ENCODE assay signal across 8 mouse cellular contexts in the genomic region with DNA sequence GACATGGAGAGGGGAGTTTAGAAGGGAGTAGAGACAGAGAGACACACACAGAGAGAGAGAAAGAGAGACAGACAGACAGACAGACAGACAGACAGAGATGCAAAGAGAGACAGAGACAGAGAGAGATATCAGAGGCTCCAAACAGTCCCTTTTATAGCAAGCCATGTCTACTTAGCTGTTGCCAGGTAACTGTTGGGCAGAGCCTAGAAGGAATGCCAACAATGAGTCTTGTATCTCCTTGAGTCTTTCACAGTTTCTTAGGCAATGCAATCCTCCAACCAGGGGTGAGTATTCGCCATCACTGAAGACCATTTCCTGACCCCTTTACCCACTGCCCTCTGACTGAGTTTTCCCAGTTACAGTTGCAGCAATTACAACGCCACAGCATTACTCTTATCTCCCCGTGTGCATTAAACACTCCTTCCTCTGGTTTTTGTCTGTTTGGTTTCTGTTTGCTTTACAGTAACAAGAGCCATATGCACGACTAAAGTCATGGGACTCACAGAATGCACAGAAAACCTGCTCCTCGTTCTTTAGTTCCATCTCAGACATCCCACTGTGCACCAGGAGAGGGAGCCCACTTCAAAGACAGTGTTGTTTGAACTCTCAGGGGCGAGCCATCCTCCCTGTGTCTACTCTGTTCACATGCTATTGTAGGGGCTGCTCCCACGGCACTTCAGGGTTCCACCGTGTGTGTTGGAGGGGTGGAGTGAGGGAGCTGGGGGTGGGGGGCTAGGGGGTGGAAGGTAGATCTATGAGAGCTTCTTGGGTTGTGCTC. TPM values are rescaled to one million over a fixed set of nuclear protein-coding genes. Genes with fewer than 3 reads are reported as not detected.
DNase-seq lines count a peak whose midpoint lies in the region; ATAC-seq and TF ChIP-seq lines count a peak whose summit lies in the region.

No protein-coding gene starts in this region.

- no peaks in the 10 kb centered on the region for H3K4me1 ChIP-seq in kidney, embryonic 14.5 days (ENCODE audit: control insufficient read depth, insufficient read depth, low read length)
- no peaks in the 10 kb centered on the region for H3K4me1 ChIP-seq in embryonic facial prominence, embryonic 11.5 days (ENCODE audit: control insufficient read depth, insufficient read depth, low read length)

- no peak overlapping the region for H3K9ac ChIP-seq in kidney, embryonic 14.5 days (ENCODE audit: low read depth, low read length)
- no peak overlapping the region for H3K9ac ChIP-seq in embryonic facial prominence, embryonic 11.5 days (replicated peaks; ENCODE audit: low read length)

- CTCF ChIA-PET in Patski (lab: Charles Lee), result interaction anchor here (0.8 kb wide), 1 partner anchor 26 kb away, joined by 3 read pairs; no protein-coding TSS in a partner anchor

- DNase-seq in kidney, adult 18-20 months, result no peak
- no peak for DNase-seq in Patski (ENCODE audit: low read depth, low spot score)
- DNase-seq in embryonic facial prominence, embryonic 11.5 days (ENCODE audit: low spot score), result peak; percentile 79
- peak; percentile 48 for DNase-seq in induced T-regulatory cell, adult 2 months (ENCODE audit: low read depth)
- peak; percentile 19 for DNase-seq in lung, postnatal 14 days
- peak; percentile 65 for DNase-seq in testis, postnatal 10 days (ENCODE audit: low spot score)
- DNase-seq in urinary bladder, postnatal 25 days (ENCODE audit: low spot score), result no peak

- POLR2A ChIA-PET in Patski (lab: Charles Lee), result no interaction called here

- H3K4me3 ChIP-seq in kidney, embryonic 14.5 days (ENCODE audit: low read length), result no peak overlapping the region
- H3K4me3 ChIP-seq in embryonic facial prominence, embryonic 11.5 days (ENCODE audit: low read depth, low read length), result no peak overlapping the region

- peak; percentile 50 for TF ChIP-seq CTCF in Patski (IDR thresholded peaks at IDR 0.05)

- H3K4me2 ChIP-seq in kidney, embryonic 14.5 days (replicated peaks; ENCODE audit: low read depth, low read length), result no peak overlapping the region
- H3K4me2 ChIP-seq in embryonic facial prominence, embryonic 11.5 days (ENCODE audit: low read depth, low read length), result no peak overlapping the region

- peaks cover 2% of the 10 kb centered on the region; the same call in 1 of the 2 replicates for H3K27me3 ChIP-seq in kidney, embryonic 14.5 days (ENCODE audit: control insufficient read depth, insufficient read depth, low read length)
- peaks cover 17% of the 10 kb centered on the region for H3K27me3 ChIP-seq in Patski
- H3K27me3 ChIP-seq in embryonic facial prominence, embryonic 11.5 days (ENCODE audit: control insufficient read depth, insufficient read depth, low read length), result no peaks in the 10 kb centered on the region

- no peaks in the 10 kb centered on the region for H3K36me3 ChIP-seq in kidney, embryonic 14.5 days (ENCODE audit: control insufficient read depth, insufficient read depth, low read length)
- H3K36me3 ChIP-seq in embryonic facial prominence, embryonic 11.5 days (replicated peaks; ENCODE audit: control insufficient read depth, insufficient read depth, low read depth, low read length), result no peaks in the 10 kb centered on the region

- no peaks in the 10 kb centered on the region for H3K9me3 ChIP-seq in kidney, embryonic 14.5 days (ENCODE audit: control insufficient read depth, low read length)
- no peaks in the 10 kb centered on the region for H3K9me3 ChIP-seq in embryonic facial prominence, embryonic 11.5 days (replicated peaks; ENCODE audit: control insufficient read depth, low read length)

- ATAC-seq in kidney, embryonic 14.5 days (ENCODE audit: low FRiP score, low TSS enrichment), result peak; percentile 49; the same call in 1 of the 2 replicates
- peak; percentile 73 for ATAC-seq in Patski
- ATAC-seq in embryonic facial prominence, embryonic 11.5 days (replicated peaks; ENCODE audit: insufficient number of reproducible peaks, low FRiP score, low TSS enrichment, low read depth), result peak; percentile 79; the same call in 1 of the 2 replicates

- no peak overlapping the region for H3K27ac ChIP-seq in kidney, embryonic 14.5 days (ENCODE audit: low read depth, low read length)
- H3K27ac ChIP-seq in embryonic facial prominence, embryonic 11.5 days (replicated peaks; ENCODE audit: low read depth, low read length), result no peak overlapping the region

- WGBS in kidney, embryonic 14.5 days, result 17% methylated on average over 8 of the region's 8 CpGs
- 7% methylated on average over 8 of the region's 8 CpGs for WGBS in embryonic facial prominence, embryonic 11.5 days

- in situ Hi-C loops in Patski (cut with MboI; ENCODE audit: low pct_unique_long_range_greater_than_20kb), result no loop called here

RNA-seq across cellular contexts. Expression of a gene that starts 2.8 kb away (rescaled TPM):
- polyA plus RNA-seq in kidney, embryonic 14.5 days (2014; fragmentation: Nextera tagmentation; extraction: Ambion mirVana), result not detected in 2 replicates
- not detected for polyA plus RNA-seq in Patski (2021)
- not detected in 2 replicates for polyA plus RNA-seq in embryonic facial prominence, embryonic 11.5 days (2014; fragmentation: Nextera tagmentation; extraction: Ambion mirVana)

RNA-seq across cellular contexts. Expression of a gene that starts 24.6 kb away (rescaled TPM):
- polyA plus RNA-seq in kidney, embryonic 14.5 days (2014; fragmentation: Nextera tagmentation; extraction: Ambion mirVana), result 44.5 and 45.5 TPM in 2 replicates
- polyA plus RNA-seq in Patski (2021), result 74.8 TPM
- polyA plus RNA-seq in embryonic facial prominence, embryonic 11.5 days (2014; fragmentation: Nextera tagmentation; extraction: Ambion mirVana), result 54.7 and 63.2 TPM in 2 replicates

RNA-seq across cellular contexts. Expression of a gene that starts 29.6 kb away (rescaled TPM):
- polyA plus RNA-seq in kidney, embryonic 14.5 days (2014; fragmentation: Nextera tagmentation; extraction: Ambion mirVana), result 0.57 and 1.1 TPM in 2 replicates
- 3.4 TPM for polyA plus RNA-seq in Patski (2021)
- 0.35 and 1.5 TPM in 2 replicates for polyA plus RNA-seq in embryonic facial prominence, embryonic 11.5 days (2014; fragmentation: Nextera tagmentation; extraction: Ambion mirVana)

RNA-seq across cellular contexts. Expression of a gene that starts 58.7 kb away (rescaled TPM):
- polyA plus RNA-seq in kidney, embryonic 14.5 days (2014; fragmentation: Nextera tagmentation; extraction: Ambion mirVana), result 718 and 725 TPM in 2 replicates
- 359 TPM for polyA plus RNA-seq in Patski (2021)
- polyA plus RNA-seq in embryonic facial prominence, embryonic 11.5 days (2014; fragmentation: Nextera tagmentation; extraction: Ambion mirVana), result 1,003 and 1,066 TPM in 2 replicates

Comparison
In these comparisons a context has a peak if more than half of its experiments do, and no peak if none do; other contexts are left out.
1. DNase-seq: peak in embryonic facial prominence, embryonic 11.5 days (single experiment), induced T-regulatory cell, adult 2 months (single experiment), lung, postnatal 14 days (single experiment) and testis, postnatal 10 days (single experiment); none in kidney, adult 18-20 months (single experiment), Patski (single experiment) and urinary bladder, postnatal 25 days (single experiment).
2. Peak in every context shown above with its lines, with median percentiles within 50 percentile points of each other: ATAC-seq.